Mouse (Mus musculus) ES-Bruce4 (cell line): ENCODE results near the gene Satb1. TPM values are rescaled to one million over a fixed set of nuclear protein-coding genes. Genes with fewer than 3 reads are reported as not detected.

ENCODE experiments used
- H3K27ac ChIP-seq: 2 replicates; pipeline ENCODE4 v1.5.1; 2012; ENCODE audit warnings: low read length, inconsistent platforms; ENCODE audit not compliant: insufficient read depth
- H3K27me3 ChIP-seq: 2 replicates; pipeline ENCODE4 v1.6.1; 2012; ENCODE audit warnings: mild to moderate bottlenecking, low read length, inconsistent platforms; ENCODE audit not compliant: control insufficient read depth, poor library complexity, insufficient read depth, severe bottlenecking
- H3K36me3 ChIP-seq: 2 replicates; pipeline ENCODE4 v1.6.1; 2012; ENCODE audit warnings: inconsistent platforms, mild to moderate bottlenecking, low read length, moderate library complexity; ENCODE audit not compliant: control insufficient read depth, poor library complexity, insufficient read depth, severe bottlenecking
- H3K4me1 ChIP-seq: one replicate; pipeline ENCODE4 v1.8.1; 2011; ENCODE audit warnings: low read length; ENCODE audit not compliant: control insufficient read depth, insufficient read depth
- H3K4me3 ChIP-seq: 2 replicates; pipeline ENCODE4 v1.5.1; 2011; ENCODE audit warnings: low read depth, mild to moderate bottlenecking, low read length
- H3K9ac ChIP-seq: 2 replicates; pipeline ENCODE4 v1.6.1; 2012; ENCODE audit warnings: low read depth, mild to moderate bottlenecking, inconsistent platforms; ENCODE audit not compliant: poor library complexity, severe bottlenecking
- H3K9me3 ChIP-seq: replicated peaks from 2 replicates; pipeline ENCODE4 v1.6.1; 2012; ENCODE audit warnings: mild to moderate bottlenecking, low read length, inconsistent platforms; ENCODE audit not compliant: control insufficient read depth, poor library complexity, insufficient read depth, severe bottlenecking
- CTCF ChIP-seq: IDR thresholded peaks from one replicate; pipeline ENCODE4 v1.8.1; 2011; ENCODE audit warnings: low read depth, low read length
- EP300 ChIP-seq: IDR thresholded peaks from 2 replicates; pipeline ENCODE4 v1.6.1; 2011; ENCODE audit warnings: low read depth, low read length; ENCODE audit not compliant: insufficient read depth
- POLR2A ChIP-seq: IDR thresholded peaks from one replicate; pipeline ENCODE4 v1.8.1; 2011; ENCODE audit warnings: low read length; ENCODE audit not compliant: insufficient read depth
- polyA plus RNA-seq: library from polyadenylated mRNA; stranded (reverse); fragments of >200 nt; gene quantifications from 2 replicates; pipeline ENCODE4 v1.2.4, GENCODE M21; 2011; ENCODE audit warnings: low read depth; ENCODE audit not compliant: missing spikeins, insufficient read depth, insufficient read length

Gene Satb1
- polyA plus RNA-seq, 1 experiment, result 13.4 TPM

- TF ChIP-seq POLR2A, result no peak
- TF ChIP-seq EP300, result no peak
- TF ChIP-seq CTCF, result no peak
- H3K4me1 ChIP-seq, result no peaks in the 10 kb centered on the region
- no peaks in the 10 kb centered on the region for H3K27me3 ChIP-seq
- no peak overlapping the region for H3K4me3 ChIP-seq
- no peaks in the 10 kb centered on the region for H3K9me3 ChIP-seq
- no peaks in the 10 kb centered on the region for H3K36me3 ChIP-seq
- no peak overlapping the region for H3K27ac ChIP-seq
- no peak overlapping the region for H3K9ac ChIP-seq
These were observed 26.7 kb downstream of the Satb1 start for GRCm38 (mm10) chr17:51806124-51806960.

- Histone ChIP-seq H3K4me1 (no peaks in the 10 kb centered on the region), H3K27ac (no peak overlapping the region), H3K36me3 (no peaks in the 10 kb centered on the region), H3K4me3 (no peak overlapping the region), H3K27me3 (no peaks in the 10 kb centered on the region), H3K9me3 (no peaks in the 10 kb centered on the region), H3K9ac (no peak overlapping the region)
- TF ChIP-seq CTCF (no peak), EP300 (no peak), POLR2A (no peak)
These were observed 32.9 kb downstream of the Satb1 start for GRCm38 (mm10) chr17:51800208-51800607.

- Histone ChIP-seq H3K27me3 (no peaks in the 10 kb centered on the region), H3K4me3 (no peak overlapping the region), H3K9ac (no peak overlapping the region), H3K36me3 (no peaks in the 10 kb centered on the region), H3K4me1 (no peaks in the 10 kb centered on the region), H3K27ac (no peak overlapping the region), H3K9me3 (no peaks in the 10 kb centered on the region; the same call in 1 of the 2 replicates)
- no peak for TF ChIP-seq CTCF
- TF ChIP-seq POLR2A, result no peak
- TF ChIP-seq EP300, result no peak
These were observed 36.6 kb downstream of the Satb1 start for GRCm38 (mm10) chr17:51796459-51796858.

- H3K36me3 ChIP-seq, result no peaks in the 10 kb centered on the region
- TF ChIP-seq POLR2A, result no peak
- no peak for TF ChIP-seq CTCF
- TF ChIP-seq EP300, result no peak
- H3K9ac ChIP-seq, result no peak overlapping the region
- no peaks in the 10 kb centered on the region for H3K27me3 ChIP-seq
- H3K27ac ChIP-seq, result no peak overlapping the region
- H3K4me3 ChIP-seq, result no peak overlapping the region
- H3K9me3 ChIP-seq, result no peaks in the 10 kb centered on the region; the same call in 1 of the 2 replicates
- H3K4me1 ChIP-seq, result no peaks in the 10 kb centered on the region
These were observed 41.9 kb downstream of the Satb1 start for GRCm38 (mm10) chr17:51791226-51791625.

- Histone ChIP-seq H3K9me3 (no peaks in the 10 kb centered on the region; the same call in 1 of the 2 replicates), H3K9ac (no peak overlapping the region), H3K4me3 (no peak overlapping the region), H3K4me1 (no peaks in the 10 kb centered on the region), H3K27ac (no peak overlapping the region), H3K36me3 (no peaks in the 10 kb centered on the region), H3K27me3 (no peaks in the 10 kb centered on the region)
- no peak for TF ChIP-seq CTCF
- TF ChIP-seq EP300, result no peak
- no peak for TF ChIP-seq POLR2A
These were observed 42.6 kb downstream of the Satb1 start for GRCm38 (mm10) chr17:51790387-51791060.

GRCm38 (mm10) chr17:51789777-51790176, 43.3 kb downstream of the Satb1 start:
- no peak for TF ChIP-seq EP300
- no peak for TF ChIP-seq POLR2A
- TF ChIP-seq CTCF, result no peak
- H3K9me3 ChIP-seq, result no peaks in the 10 kb centered on the region; the same call in 1 of the 2 replicates
- H3K36me3 ChIP-seq, result no peaks in the 10 kb centered on the region
- no peak overlapping the region for H3K27ac ChIP-seq
- H3K4me1 ChIP-seq, result no peaks in the 10 kb centered on the region
- no peak overlapping the region for H3K9ac ChIP-seq
- H3K4me3 ChIP-seq, result no peak overlapping the region
- H3K27me3 ChIP-seq, result no peaks in the 10 kb centered on the region
